Mouse (Mus musculus) CD4-positive naive resting alpha-beta T cell, adult 57 days (primary cell): ENCODE data around the gene Gm884. TPM values are rescaled to one million over a fixed set of nuclear protein-coding genes. Genes with fewer than 3 reads are reported as not detected.

Source experiments
- total RNA-seq: library from RNA; stranded (reverse); gene quantifications from one replicate; pipeline ENCODE4 v1.2.4, GENCODE M21; 2023

The Gm884 gene
- total RNA-seq = not detected

GRCm38 (mm10) chr11:103621040-103621439 is at the start of gene Gm884:
TSS of gene Gm884 (minus strand) at chr11:103621140.

DNA sequence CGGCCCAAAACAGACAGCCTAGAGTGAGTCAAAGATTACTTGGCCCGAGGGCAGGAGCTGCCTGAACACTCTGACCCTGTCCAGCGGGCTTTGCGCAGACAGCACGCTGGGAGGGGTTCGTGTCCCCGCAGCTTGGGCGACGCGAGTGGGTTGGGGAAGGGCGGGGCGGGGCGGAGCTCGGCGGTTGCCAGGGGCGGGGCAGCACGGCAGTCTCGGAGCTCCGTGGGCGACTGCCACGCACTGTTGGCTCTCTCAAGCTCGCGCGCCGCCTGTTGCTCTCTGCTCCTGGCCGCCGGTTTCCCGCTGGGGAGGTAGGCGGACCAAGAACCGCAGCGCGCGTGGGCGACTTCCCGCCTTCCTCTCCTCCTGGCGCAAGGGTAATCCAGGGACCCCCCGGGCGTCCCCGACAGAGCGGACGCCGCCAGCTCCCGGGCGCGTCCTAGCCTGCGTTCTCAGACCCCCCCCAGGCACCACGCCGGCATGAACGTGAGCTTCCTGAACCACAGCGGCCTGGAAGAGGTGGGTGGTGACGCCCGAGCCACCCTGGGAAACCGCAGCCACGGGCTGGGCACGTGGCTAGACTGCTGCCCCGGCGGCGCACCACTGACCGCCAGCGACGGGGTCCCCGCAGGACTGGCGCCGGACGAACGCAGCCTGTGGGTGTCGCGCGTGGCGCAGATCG is 28.5 kb upstream of the Gm884 start, which contains the start of gene Rprml:
Gene Rprml (plus strand): TSS at position 270 of the 682 bp plus-strand sequence.

DNA sequence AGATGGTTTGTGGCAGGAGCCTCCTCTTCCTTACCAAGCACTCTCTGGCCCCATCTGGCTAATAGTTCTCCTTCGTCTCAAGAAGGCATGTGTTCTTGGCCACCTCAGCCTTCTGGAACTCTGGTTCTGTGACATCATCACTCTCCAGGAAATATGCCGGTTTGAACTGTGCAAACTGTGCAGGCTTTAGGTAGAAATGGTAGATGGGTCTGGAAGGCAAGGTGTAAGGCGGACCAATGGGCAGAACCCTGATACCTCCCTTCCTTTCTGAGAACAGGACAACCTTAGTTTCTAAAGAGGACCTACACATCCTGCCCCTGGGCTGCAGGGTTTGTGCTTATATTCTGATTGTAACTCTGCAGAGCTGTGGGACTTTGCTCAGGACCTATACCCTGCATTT is 17.9 kb upstream of the Gm884 start, which contains the start of gene Lyzl6:
Gene Lyzl6 (minus strand): TSS at position 101 of the 400 bp plus-strand sequence.

GRCm38 (mm10) chr11:103504497-103504896 is 116.4 kb downstream of the Gm884 start, which contains the start of gene Lrrc37a:
TSS of gene Lrrc37a (minus strand) at chr11:103504597.

Other genes with a start within 250 kb of the Gm884 start
- 40.0 TPM for gene Plekhm1, start 208.5 kb downstream of the Gm884 start, total RNA-seq
- gene Lrrc37a, start 116.5 kb downstream of the Gm884 start, total RNA-seq = not detected
- 0.68 TPM for gene Lyzl6, start 17.8 kb upstream of the Gm884 start, total RNA-seq
- gene Rprml, start 28.4 kb upstream of the Gm884 start, total RNA-seq = not detected
- gene Gosr2, start 76.8 kb upstream of the Gm884 start, total RNA-seq = 56.2 TPM
- gene Wnt9b, start 128.7 kb upstream of the Gm884 start, total RNA-seq = not detected
- not detected for gene Wnt3, start 153.0 kb upstream of the Gm884 start, total RNA-seq